Mouse (Mus musculus) midbrain, postnatal 0 days (tissue): ENCODE measurements at regions not wholly inside any gene's neighbourhood (a gene's known extent, or its start where the extent isn't known, plus 50 kb on each side); places are given as distances from the start of the nearest gene placed in this dataset.

Experiments
- ATAC-seq: fragments of 200-750 bp; cut with Nextera tagmentation; 2 replicates; pipeline ENCODE4 v1.8.0; 2017; ENCODE audit warnings: moderate number of reproducible peaks, mild to moderate bottlenecking, moderate TSS enrichment, moderate library complexity; ENCODE audit not compliant: low FRiP score
- DNase-seq: peaks from one replicate; pipeline ENCODE4 v3.0.0-alpha.2; 2015; ENCODE audit warnings: low spot score
- H3K27ac ChIP-seq: fragments of 300-500 bp; sonication (generic); 2 replicates; pipeline ENCODE4 v1.5.1; 2014; ENCODE audit warnings: low read depth, mild to moderate bottlenecking, low read length, mixed read lengths
- H3K27me3 ChIP-seq: fragments of 300-500 bp; sonication (generic); 2 replicates; pipeline ENCODE4 v1.6.1; 2014; ENCODE audit warnings: low read length, control low read depth, mixed read lengths; ENCODE audit not compliant: insufficient read depth
- H3K36me3 ChIP-seq: fragments of 300-500 bp; sonication (generic); 2 replicates; pipeline ENCODE4 v1.6.1; 2014; ENCODE audit warnings: low read length, control low read depth, mixed read lengths; ENCODE audit not compliant: insufficient read depth
- H3K4me1 ChIP-seq: fragments of 300-500 bp; sonication (generic); 2 replicates; pipeline ENCODE4 v1.6.1; 2014; ENCODE audit warnings: mild to moderate bottlenecking, control low read depth, antibody characterized with exemption, low read length, mixed read lengths; ENCODE audit not compliant: insufficient read depth
- H3K4me2 ChIP-seq: fragments of 300-500 bp; sonication (generic); 2 replicates; pipeline ENCODE4 v1.6.1; 2014; ENCODE audit warnings: low read depth, mild to moderate bottlenecking, low read length, mixed read lengths; ENCODE audit not compliant: poor library complexity, severe bottlenecking
- H3K4me3 ChIP-seq: fragments of 300-500 bp; sonication (generic); 2 replicates; pipeline ENCODE4 v1.5.1; 2014; ENCODE audit warnings: low read depth, mild to moderate bottlenecking, low read length, moderate library complexity
- H3K9ac ChIP-seq: fragments of 300-500 bp; sonication (generic); replicated peaks from 2 replicates; pipeline ENCODE4 v1.6.1; 2014; ENCODE audit warnings: mild to moderate bottlenecking, low read length, moderate library complexity, mixed read lengths; ENCODE audit not compliant: poor library complexity, severe bottlenecking
- H3K9me3 ChIP-seq: fragments of 300-500 bp; sonication (generic); 2 replicates; pipeline ENCODE4 v1.6.1; 2016; ENCODE audit warnings: low read length, control low read depth
- CTCF ChIP-seq: IDR thresholded peaks from 2 replicates; pipeline ENCODE4 v1.5.1; 2016; ENCODE audit warnings: antibody characterized with exemption, mild to moderate bottlenecking
- WGBS: fragments of 180-500 bp; shearing (Covaris S2); extraction: QIAGEN DNeasy Blood & Tissue Kit; methylation state at CpG from one replicate; pipeline ENCODE4 v1.1.7; 2014; 5-methylcytosine and 5-hydroxymethylcytosine counted together

DNA sequence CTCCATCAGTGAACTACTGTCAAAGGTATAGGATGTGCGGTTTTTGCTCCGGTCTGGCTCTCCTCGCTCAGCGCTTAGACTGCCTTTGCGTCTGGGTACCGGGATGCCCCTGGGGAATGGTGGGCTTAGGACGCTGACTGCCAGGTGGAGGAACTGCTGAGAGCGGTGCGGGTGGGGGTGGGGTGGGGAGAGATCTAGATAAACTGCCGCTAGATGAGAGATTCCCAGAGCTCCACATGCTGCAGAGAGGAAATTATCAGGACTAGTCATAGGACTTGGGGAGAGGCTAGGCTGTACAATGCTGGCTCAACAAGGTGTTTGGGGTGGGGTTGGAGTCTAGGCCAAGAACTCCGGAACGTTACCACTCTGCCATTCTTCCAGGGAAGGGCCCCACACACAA, 539.5 kb upstream of the Lrrc6 start:
- Histone ChIP-seq H3K27ac (no peak overlapping the region), H3K4me1 (no peaks in the 10 kb centered on the region), H3K9ac (no peak overlapping the region), H3K27me3 (no peaks in the 10 kb centered on the region), H3K4me2 (peak overlapping the region; percentile 56; the same call in 1 of the 2 replicates), H3K36me3 (no peaks in the 10 kb centered on the region), H3K4me3 (no peak overlapping the region), H3K9me3 (no peaks in the 10 kb centered on the region)
- DNase-seq (no peak), ATAC-seq (no peak)
- WGBS: 52% methylated on average over 12 of the region's 12 CpGs
- no peak for TF ChIP-seq CTCF

DNA sequence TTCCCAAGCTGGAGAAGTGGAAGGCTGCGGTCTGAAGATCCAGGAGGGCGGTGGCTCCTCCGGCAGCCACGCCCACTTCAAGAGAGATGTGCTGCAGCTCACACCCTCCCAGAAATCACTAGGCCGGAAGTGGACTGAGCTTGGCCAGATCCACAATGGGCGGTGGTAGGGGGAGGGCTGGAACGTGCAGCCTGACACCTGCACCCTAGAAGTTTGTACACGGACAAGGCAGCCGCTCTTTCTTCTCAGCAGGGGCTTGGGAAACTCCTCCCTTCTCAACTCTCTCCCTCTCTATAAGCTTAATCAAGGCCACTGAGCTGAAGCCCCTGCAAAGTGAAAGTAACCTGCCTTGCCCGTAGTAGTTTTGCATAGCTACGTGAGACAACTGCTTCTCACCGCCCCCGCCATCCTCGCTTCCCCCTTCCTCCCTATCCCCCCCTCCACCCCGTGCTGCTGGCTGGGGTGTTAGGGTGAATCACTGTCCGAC, 538.8 kb upstream of the Lrrc6 start:
- Histone ChIP-seq H3K27me3 (no peaks in the 10 kb centered on the region), H3K4me3 (peak overlapping the region; percentile 31), H3K27ac (no peak overlapping the region), H3K9me3 (no peaks in the 10 kb centered on the region), H3K4me2 (peak overlapping the region; percentile 56), H3K9ac (0 out of 2 replicates have a peak overlapping the region, but pooled peaks have one; percentile 19), H3K36me3 (no peaks in the 10 kb centered on the region), H3K4me1 (no peaks in the 10 kb centered on the region)
- ATAC-seq (peak; percentile 67), DNase-seq (peak; percentile 17)
- WGBS: 10% methylated on average over 16 of the region's 16 CpGs
- no peak for TF ChIP-seq CTCF

DNA sequence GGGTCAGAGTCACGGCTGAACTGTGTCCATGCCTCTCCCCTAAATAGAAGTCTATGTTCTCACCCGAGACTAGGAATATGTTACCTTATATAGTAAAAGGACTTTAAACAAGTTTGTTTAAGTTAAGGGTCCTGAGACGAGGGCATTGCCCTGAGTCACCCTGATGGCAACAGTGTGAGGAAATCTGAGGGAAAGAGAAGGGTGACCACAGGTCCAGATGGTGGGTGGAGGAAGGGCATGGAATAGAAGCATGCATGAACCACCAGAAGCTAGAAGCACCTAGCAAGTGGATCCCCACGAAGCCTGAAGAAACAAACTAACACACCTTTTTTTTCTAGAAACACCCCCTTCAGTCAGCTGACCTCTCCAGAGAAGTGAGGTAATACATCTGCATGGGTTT, 536.9 kb upstream of the Lrrc6 start:
- no peak overlapping the region for H3K27ac ChIP-seq
- TF ChIP-seq CTCF: no peak
- no peaks in the 10 kb centered on the region for H3K27me3 ChIP-seq
- no peak overlapping the region for H3K9ac ChIP-seq
- no peaks in the 10 kb centered on the region for H3K36me3 ChIP-seq
- H3K4me2 ChIP-seq: no peak overlapping the region
- 86% methylated on average over 4 of the region's 4 CpGs for WGBS
- H3K4me3 ChIP-seq: no peak overlapping the region
- ATAC-seq (no peak), DNase-seq (no peak)
- no peaks in the 10 kb centered on the region for H3K9me3 ChIP-seq
- no peaks in the 10 kb centered on the region for H3K4me1 ChIP-seq

DNA sequence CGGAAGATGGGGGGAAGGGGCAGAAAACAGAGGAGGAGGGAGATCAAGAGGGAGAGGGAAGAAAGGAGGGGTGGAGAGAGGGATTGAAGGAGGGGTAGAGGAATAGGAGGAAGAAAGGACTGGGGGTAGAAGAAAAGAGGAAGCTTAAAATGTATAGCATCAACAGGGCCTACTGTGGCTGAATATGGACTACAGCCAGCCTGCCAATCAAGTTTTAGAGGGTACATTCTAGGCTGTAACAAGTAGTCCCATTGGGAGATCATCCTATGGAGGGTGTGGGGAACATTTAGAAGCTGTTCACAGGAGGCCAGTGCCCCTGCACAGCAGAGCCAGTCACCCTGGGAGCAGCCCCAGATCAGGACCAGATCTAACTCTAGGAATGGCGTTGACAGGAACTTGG, 535.6 kb upstream of the Lrrc6 start:
- H3K27ac ChIP-seq: no peak overlapping the region
- TF ChIP-seq CTCF: no peak
- no peaks in the 10 kb centered on the region for H3K27me3 ChIP-seq
- no peak overlapping the region for H3K4me3 ChIP-seq
- WGBS: 74% methylated on average over 2 of the region's 2 CpGs
- H3K9me3 ChIP-seq: no peaks in the 10 kb centered on the region
- no peaks in the 10 kb centered on the region for H3K4me1 ChIP-seq
- no peak overlapping the region for H3K9ac ChIP-seq
- ATAC-seq: no peak
- no peak overlapping the region for H3K4me2 ChIP-seq
- no peaks in the 10 kb centered on the region for H3K36me3 ChIP-seq
- DNase-seq: no peak

DNA sequence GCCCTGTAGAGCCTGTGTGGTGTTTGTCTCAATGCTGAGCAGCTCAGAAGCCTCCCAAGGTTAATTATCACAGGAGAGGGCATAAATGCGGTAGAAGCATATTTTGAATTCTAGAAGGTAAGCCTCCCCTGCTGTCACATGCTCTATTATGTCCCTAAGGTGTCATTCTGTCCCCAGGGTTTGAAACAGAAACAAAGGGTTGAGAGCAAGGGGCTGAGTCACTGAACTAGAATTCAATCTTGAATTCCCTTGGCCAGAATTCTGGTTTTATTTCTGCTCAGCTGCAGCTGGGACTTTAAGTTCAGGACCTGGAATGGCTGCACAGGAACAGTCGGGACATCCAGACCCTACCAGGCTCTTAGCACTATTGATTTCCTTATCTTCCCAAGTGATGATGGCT, 533.2 kb upstream of the Lrrc6 start:
- no peak overlapping the region for H3K4me2 ChIP-seq
- no peaks in the 10 kb centered on the region for H3K4me1 ChIP-seq
- WGBS: 68% methylated on average over 2 of the region's 2 CpGs
- ATAC-seq (no peak), DNase-seq (no peak)
- H3K36me3 ChIP-seq: no peaks in the 10 kb centered on the region
- no peak overlapping the region for H3K4me3 ChIP-seq
- no peaks in the 10 kb centered on the region for H3K27me3 ChIP-seq
- TF ChIP-seq CTCF: no peak
- H3K9ac ChIP-seq: no peak overlapping the region
- no peaks in the 10 kb centered on the region for H3K9me3 ChIP-seq
- H3K27ac ChIP-seq: no peak overlapping the region

DNA sequence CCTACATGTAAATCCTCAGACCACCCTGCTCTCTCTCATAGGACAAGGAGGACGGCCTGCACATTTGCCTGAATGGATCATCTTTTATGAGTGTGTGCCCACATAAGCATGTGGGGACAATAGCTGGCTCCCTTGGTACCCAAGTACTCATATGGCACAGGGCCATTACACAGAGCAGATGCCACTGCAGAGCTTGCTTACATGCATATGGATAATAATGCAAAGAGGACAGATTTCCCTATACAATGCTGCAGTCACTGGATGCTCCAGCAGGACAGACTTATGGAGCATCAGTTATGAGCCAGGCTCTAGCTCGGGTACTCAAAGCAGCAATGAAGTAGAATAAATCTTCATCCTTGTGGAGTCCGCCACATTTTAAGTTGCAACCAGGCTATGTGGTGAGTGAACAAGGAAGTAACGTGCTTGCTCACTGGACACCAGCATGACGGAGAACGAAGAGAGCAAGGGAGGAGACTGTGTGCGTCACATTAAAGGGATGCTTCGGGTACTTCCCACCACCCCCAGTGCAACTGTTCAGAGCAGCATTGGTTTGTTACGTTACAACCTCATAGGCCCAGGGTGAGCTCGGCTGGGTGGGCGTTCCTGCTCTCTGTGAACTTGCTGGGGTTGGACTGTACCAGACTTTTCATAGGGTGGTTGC, 531.3 kb upstream of the Lrrc6 start:
- no peak overlapping the region for H3K4me2 ChIP-seq
- no peak overlapping the region for H3K4me3 ChIP-seq
- 85% methylated on average over 11 of the region's 11 CpGs for WGBS
- ATAC-seq (no peak), DNase-seq (no peak)
- H3K9ac ChIP-seq: no peak overlapping the region
- no peaks in the 10 kb centered on the region for H3K4me1 ChIP-seq
- no peaks in the 10 kb centered on the region for H3K9me3 ChIP-seq
- H3K27ac ChIP-seq: no peak overlapping the region
- H3K36me3 ChIP-seq: no peaks in the 10 kb centered on the region
- H3K27me3 ChIP-seq: no peaks in the 10 kb centered on the region
- TF ChIP-seq CTCF: no peak
